Mouse (Mus musculus): ENCODE results near the gene Rpl22. TPM values are rescaled to one million over a fixed set of nuclear protein-coding genes. Genes with fewer than 3 reads are reported as not detected.

Gene Rpl22
- total and polyA plus RNA-seq, 3 experiments: 1,590 to 1,966 (median 1,935) TPM

DNA sequence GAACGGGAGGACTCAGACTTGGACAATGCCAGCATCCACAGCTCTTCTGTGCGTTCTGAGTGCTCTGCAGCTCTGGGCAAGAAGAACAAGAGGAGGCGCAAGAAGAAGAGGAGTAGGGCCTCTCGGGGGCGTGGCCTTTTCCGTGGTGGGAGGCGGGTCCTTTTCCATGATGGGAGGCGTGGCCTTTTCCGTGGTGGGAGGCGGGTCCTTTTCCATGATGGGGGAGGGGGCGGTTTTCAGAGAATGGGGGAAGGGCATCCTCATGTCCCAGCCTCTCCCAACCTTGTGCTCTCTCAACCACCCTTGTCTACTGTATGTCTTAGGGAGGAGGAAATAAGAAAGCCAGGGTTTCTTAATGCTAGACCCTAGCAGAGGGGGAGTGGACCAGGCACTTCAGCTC lies 34.2 kb downstream of the Rpl22 start:
- dilution Hi-C loops (cut with MboI; ENCODE audit: extremely low pct_ligation_motif_present, extremely low pct_unique_long_range_greater_than_20kb, low sequenced_read_pairs) (no loop called here), in situ Hi-C loops (cut with MboI; ENCODE audit: low pct_ligation_motif_present, low pct_unique_long_range_greater_than_20kb, low sequenced_read_pairs) (no loop called here)
- H3K36me3 ChIP-seq (replicated peaks in 1 of 2; ENCODE audit: control insufficient read depth in 1 of 2, insufficient read depth in 1 of 2, low read length in 1 of 2): peaks cover 4 to 15% of the 10 kb centered on the region in 2 experiments
- H3K9ac ChIP-seq (ENCODE audit: insufficient read depth, low read depth): no peak overlapping the region
- no peak overlapping the region for H3K27ac ChIP-seq (ENCODE audit: insufficient read depth, low read depth)
- no peaks in the 10 kb centered on the region for H3K27me3 ChIP-seq (replicated peaks)
- H3K4me3 ChIP-seq (replicated peaks in 1 of 3; ENCODE audit: low read depth in 2 of 3, low read length in 2 of 3, poor library complexity in 1 of 3): no peak overlapping the region
- no peak for DNase-seq (ENCODE audit: extremely low read depth)
- no peak for TF ChIP-seq CTCF (conservative IDR thresholded peaks at IDR 0.05 in 1 of 2, IDR thresholded peaks at IDR 0.05 in 1 of 2; ENCODE audit: low read depth in 2 of 2, low read length in 2 of 2)
- TF ChIP-seq POLR2AphosphoS2 (IDR thresholded peaks at IDR 0.05; ENCODE audit: low read depth, low read length): no peak
- TF ChIP-seq POLR2A (IDR thresholded peaks at IDR 0.05; ENCODE audit: low read depth, low read length): no peak
- TF ChIP-seq MAX (IDR thresholded peaks at IDR 0.05; ENCODE audit: low read length): no peak
- TF ChIP-seq MEF2A (IDR thresholded peaks at IDR 0.05; ENCODE audit: borderline replicate concordance, low read depth, low read length): no peak
- no peak for TF ChIP-seq CHD2 (IDR thresholded peaks at IDR 0.05; ENCODE audit: low read length)
- TF ChIP-seq ZKSCAN1 (IDR thresholded peaks at IDR 0.05; ENCODE audit: borderline replicate concordance, low read depth, low read length): no peak
- TF ChIP-seq GABPA (IDR thresholded peaks at IDR 0.05; ENCODE audit: insufficient replicate concordance, low read depth, low read length): no peak
- TF ChIP-seq UBTF (IDR thresholded peaks at IDR 0.05; ENCODE audit: low read depth, low read length): no peak
- no peak for TF ChIP-seq BHLHE40 (IDR thresholded peaks at IDR 0.05; ENCODE audit: low read depth, low read length)
- no peak for TF ChIP-seq MXI1 (IDR thresholded peaks at IDR 0.05; ENCODE audit: low read depth, low read length)
- no peak for TF ChIP-seq ZC3H11A (IDR thresholded peaks at IDR 0.05; ENCODE audit: low read depth, low read length)
- no peak for TF ChIP-seq TCF12 (IDR thresholded peaks at IDR 0.05; ENCODE audit: low read depth, low read length)
- no peak for TF ChIP-seq MAZ (IDR thresholded peaks at IDR 0.05; ENCODE audit: low read depth, low read length)
- H3K9me3 ChIP-seq (replicated peaks; ENCODE audit: low read length): no peaks in the 10 kb centered on the region
- 0 out of 4 replicates have a peak, but pooled peaks cover 3% of the 10 kb centered on the region in 2 experiments for H3K4me1 ChIP-seq (ENCODE audit: control insufficient read depth in 1 of 2, insufficient read depth in 2 of 2)
- H3K79me2 ChIP-seq (replicated peaks; ENCODE audit: control insufficient read depth, extremely low read depth, insufficient read depth, poor library complexity, severe bottlenecking): no peaks in the 10 kb centered on the region
- no peak overlapping the region for H3K4me2 ChIP-seq (ENCODE audit: insufficient read depth, low read depth, poor library complexity, severe bottlenecking)

DNA sequence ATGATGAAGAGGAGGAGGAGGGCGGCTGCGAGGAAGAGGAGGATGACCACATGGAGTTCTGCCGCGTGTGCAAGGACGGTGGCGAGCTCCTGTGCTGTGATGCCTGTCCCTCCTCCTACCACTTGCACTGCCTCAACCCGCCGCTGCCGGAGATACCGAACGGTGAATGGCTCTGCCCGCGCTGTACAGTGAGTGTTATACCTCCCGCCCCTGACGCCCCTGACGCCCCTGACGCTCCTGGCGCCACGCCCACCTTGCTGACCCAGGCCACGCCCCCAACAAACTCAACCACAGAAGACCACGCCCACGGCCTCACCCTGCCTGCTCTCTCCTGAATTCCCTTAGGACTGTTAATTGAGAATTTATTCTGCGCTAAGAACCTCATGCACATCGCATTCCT lies 35.3 kb downstream of the Rpl22 start:
- Histone ChIP-seq H3K4me3 (replicated peaks in 1 of 3; ENCODE audit: low read depth in 2 of 3, low read length in 2 of 3, poor library complexity in 1 of 3) (no peak overlapping the region), H3K79me2 (replicated peaks; ENCODE audit: control insufficient read depth, extremely low read depth, insufficient read depth, poor library complexity, severe bottlenecking) (no peaks in the 10 kb centered on the region), H3K4me1 (ENCODE audit: control insufficient read depth in 1 of 2, insufficient read depth in 2 of 2) (0 out of 4 replicates have a peak, but pooled peaks cover 3% of the 10 kb centered on the region in 2 experiments), H3K36me3 (replicated peaks in 1 of 2; ENCODE audit: control insufficient read depth in 1 of 2, insufficient read depth in 1 of 2, low read length in 1 of 2) (peaks cover 4 to 15% of the 10 kb centered on the region in 2 experiments), H3K4me2 (ENCODE audit: insufficient read depth, low read depth, poor library complexity, severe bottlenecking) (no peak overlapping the region), H3K9ac (ENCODE audit: insufficient read depth, low read depth) (no peak overlapping the region), H3K9me3 (replicated peaks; ENCODE audit: low read length) (no peaks in the 10 kb centered on the region), H3K27ac (ENCODE audit: insufficient read depth, low read depth) (no peak overlapping the region), H3K27me3 (replicated peaks) (no peaks in the 10 kb centered on the region)
- TF ChIP-seq POLR2A (IDR thresholded peaks at IDR 0.05; ENCODE audit: low read depth, low read length): no peak
- no peak for TF ChIP-seq MAX (IDR thresholded peaks at IDR 0.05; ENCODE audit: low read length)
- TF ChIP-seq JUN (IDR thresholded peaks at IDR 0.05; ENCODE audit: insufficient read depth, low read depth, low read length): no peak
- TF ChIP-seq USF2 (conservative IDR thresholded peaks at IDR 0.05; ENCODE audit: low read depth, low read length): no peak
- TF ChIP-seq JUND (conservative IDR thresholded peaks at IDR 0.05; ENCODE audit: low read depth, low read length): no peak
- TF ChIP-seq BHLHE40 (IDR thresholded peaks at IDR 0.05; ENCODE audit: low read depth, low read length): no peak
- TF ChIP-seq SMC3 (IDR thresholded peaks at IDR 0.05; ENCODE audit: low read depth, low read length): no peak
- no peak for TF ChIP-seq ZNF384 (IDR thresholded peaks at IDR 0.05; ENCODE audit: low read depth, low read length)
- TF ChIP-seq USF1 (IDR thresholded peaks at IDR 0.05; ENCODE audit: low read depth, low read length): no peak
- TF ChIP-seq NELFE (IDR thresholded peaks at IDR 0.05; ENCODE audit: low read depth, low read length): no peak
- TF ChIP-seq HCFC1 (IDR thresholded peaks at IDR 0.05; ENCODE audit: low read depth, low read length): no peak
- TF ChIP-seq EP300 (IDR thresholded peaks at IDR 0.05; ENCODE audit: low read length): no peak
- no peak for TF ChIP-seq POLR2AphosphoS2 (IDR thresholded peaks at IDR 0.05; ENCODE audit: low read depth, low read length)
- DNase-seq (ENCODE audit: extremely low read depth): no peak
- dilution Hi-C loops (cut with MboI; ENCODE audit: extremely low pct_ligation_motif_present, extremely low pct_unique_long_range_greater_than_20kb, low sequenced_read_pairs): no loop called here
- in situ Hi-C loops (cut with MboI; ENCODE audit: low pct_ligation_motif_present, low pct_unique_long_range_greater_than_20kb, low sequenced_read_pairs): no loop called here
